Mouse (Mus musculus): ENCODE data around the gene Cckar. TPM values are rescaled to one million over a fixed set of nuclear protein-coding genes. Genes with fewer than 3 reads are reported as not detected.
A peak's percentile ranks its signal among the peaks of the same experiment; 100 is the strongest.

The Cckar gene
- polyA plus RNA-seq, 1 experiment from 2014 or later, result 48.7 TPM

DNA sequence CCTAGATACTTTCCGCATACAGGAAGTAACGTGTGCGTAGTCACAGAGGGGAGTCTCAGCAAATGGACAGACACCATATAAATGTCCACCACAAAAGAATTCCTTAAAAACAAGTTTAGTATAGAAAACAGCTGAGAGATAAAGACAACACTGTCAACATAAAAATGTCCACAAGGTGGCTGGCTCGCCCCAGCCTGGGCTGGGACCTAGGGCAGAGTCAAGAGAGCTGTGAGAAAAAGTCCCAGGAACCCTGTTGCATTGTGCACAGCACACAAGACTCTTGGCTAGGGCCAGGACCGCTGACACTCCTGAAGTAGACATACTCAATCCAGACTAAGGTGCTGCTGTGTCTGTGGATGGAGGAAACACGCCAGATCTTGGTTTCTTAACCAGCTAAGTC lies 49.6 kb downstream of the Cckar start:
- 78% methylated on average over 6 of the region's 6 CpGs for WGBS
- H3K27ac ChIP-seq (ENCODE audit: low read depth), result no peak overlapping the region
- ATAC-seq (ENCODE audit: insufficient read depth) (peak; percentile 68), DNase-seq (peak; percentile 69)
- H3K36me3 ChIP-seq (ENCODE audit: insufficient read depth), result peaks cover 11% of the 10 kb centered on the region
- H3K4me2 ChIP-seq, result no peak overlapping the region
- no peaks in the 10 kb centered on the region for H3K4me1 ChIP-seq (ENCODE audit: insufficient read depth)
- H3K9ac ChIP-seq, result no peak overlapping the region
- no peaks in the 10 kb centered on the region for H3K9me3 ChIP-seq (ENCODE audit: low read depth, low read length)
- no peaks in the 10 kb centered on the region for H3K27me3 ChIP-seq (ENCODE audit: insufficient read depth, low read length)
- no peak overlapping the region for H3K4me3 ChIP-seq (ENCODE audit: low read depth, low read length)
- peak; percentile 70 for TF ChIP-seq CTCF (IDR thresholded peaks at IDR 0.05; ENCODE audit: low read depth)

DNA sequence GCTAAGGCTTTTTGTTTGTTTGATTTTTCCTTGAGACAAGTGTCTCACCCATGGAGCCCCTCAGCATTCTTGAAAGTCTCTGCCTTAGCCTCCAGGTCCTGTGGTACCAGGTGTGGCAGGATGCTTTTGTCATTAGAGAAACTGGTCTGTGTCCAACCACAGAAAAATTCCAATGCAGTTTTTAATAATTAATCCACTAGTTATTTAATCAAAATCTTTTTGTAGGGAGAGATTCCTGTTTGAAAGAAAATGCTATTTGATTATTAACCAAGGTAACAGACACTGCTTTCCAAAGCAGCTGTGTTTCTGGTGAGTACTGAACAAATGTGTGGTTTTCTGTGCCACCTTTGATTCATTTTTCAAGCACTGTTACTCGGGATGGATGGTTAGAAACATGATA lies 50.9 kb downstream of the Cckar start:
- no peak overlapping the region for H3K4me3 ChIP-seq (ENCODE audit: low read depth, low read length)
- H3K27ac ChIP-seq (ENCODE audit: low read depth), result peak overlapping the region; percentile 46; the same call in 1 of the 2 replicates
- no peaks in the 10 kb centered on the region for H3K27me3 ChIP-seq (ENCODE audit: insufficient read depth, low read length)
- H3K4me2 ChIP-seq, result no peak overlapping the region
- no peak for DNase-seq
- H3K36me3 ChIP-seq (ENCODE audit: insufficient read depth), result peaks cover 22% of the 10 kb centered on the region
- no peak for ATAC-seq (ENCODE audit: insufficient read depth)
- no peaks in the 10 kb centered on the region for H3K9me3 ChIP-seq (ENCODE audit: low read depth, low read length)
- H3K4me1 ChIP-seq (ENCODE audit: insufficient read depth), result no peaks in the 10 kb centered on the region
- no peak overlapping the region for H3K9ac ChIP-seq
- no peak for TF ChIP-seq CTCF (IDR thresholded peaks at IDR 0.05; ENCODE audit: low read depth)
- 10% methylated on average over 1 of the region's 1 CpGs for WGBS

Other genes starting within 250 kb of the Cckar start
- 49.8 and 53.5 TPM in 2 replicates for gene Rbpj, start 241.6 kb downstream of the Cckar start, polyA plus RNA-seq (2014; fragmentation: Nextera tagmentation; extraction: Ambion mirVana)
- 46.1 and 50.3 TPM in 2 replicates for gene Tbc1d19, start 101.9 kb upstream of the Cckar start, polyA plus RNA-seq (2014; fragmentation: Nextera tagmentation; extraction: Ambion mirVana)

All from lung, embryonic 14.5 days (tissue).